Mouse (Mus musculus) naive thymus-derived CD4-positive, alpha-beta T cell, adult 5 months (primary cell): Measurements from ENCODE around the gene Gm7271. TPM values are rescaled to one million over a fixed set of nuclear protein-coding genes. Genes with fewer than 3 reads are reported as not detected.

ENCODE experiments used
- polyA plus RNA-seq: library from polyadenylated mRNA; unstranded; fragments of 100-300 nt; shearing (Covaris generic); gene quantifications from one replicate; pipeline ENCODE4 v1.2.1, GENCODE M21; 2017

Gm7271 gene
- polyA plus RNA-seq = not detected

GRCm38 (mm10) chr5:76483811-76484210 lies at the start of gene Gm7271:
TSS of gene Gm7271 (plus strand) at chr5:76484040.

GRCm38 (mm10) chr5:76529040-76529703 lies 45.3 kb downstream of the Gm7271 start, which contains the start of gene Exoc1:
TSS of gene Exoc1 (plus strand) at chr5:76529311.

Other genes with a start within 250 kb of the Gm7271 start
- 18.3 TPM for gene Clock, start 179.2 kb upstream of the Gm7271 start, polyA plus RNA-seq
- gene Pdcl2, start 152.9 kb upstream of the Gm7271 start, polyA plus RNA-seq = not detected
- gene Nmu, start 120.3 kb upstream of the Gm7271 start, polyA plus RNA-seq = not detected
- 36.1 TPM for gene Exoc1, start 45.3 kb downstream of the Gm7271 start, polyA plus RNA-seq
- 16.7 TPM for gene Cep135, start 104.7 kb downstream of the Gm7271 start, polyA plus RNA-seq
- gene C530008M17Rik, start 172.5 kb downstream of the Gm7271 start, polyA plus RNA-seq = 1.5 TPM